In genomic region chr10:79774486-79775279, GRCm38 (mm10) we compare ENCODE assay signal across 21 mouse cellular contexts. TPM values are rescaled to one million over a fixed set of nuclear protein-coding genes. Genes with fewer than 3 reads are reported as not detected.
DNase-seq lines count a peak whose midpoint lies in the region; ATAC-seq and TF ChIP-seq lines count a peak whose summit lies in the region.
"Had no signal": no experiment of that assay in that cellular context is flagged by ENCODE, and none has a peak within 500 bp of the region (broad histone marks: within the 10 kb centered on the region; RNA-seq: fewer than 3 reads in every experiment).

No protein-coding gene starts in this region.

- 55% methylated on average over 5 of the region's 5 CpGs for WGBS in hindbrain, postnatal 0 days
- 66% methylated on average over 5 of the region's 5 CpGs for WGBS in hindbrain, embryonic 11.5 days
- 63% methylated on average over 5 of the region's 5 CpGs for whole genome bisulfite sequencing in lung, postnatal 0 days
- WGBS in limb, embryonic 10.5 days: 77% methylated on average over 5 of the region's 5 CpGs

- peak; percentile 50 for TF ChIP-seq CTCF in hindbrain, postnatal 0 days (IDR thresholded peaks at IDR 0.05; ENCODE audit: low read depth)
- TF ChIP-seq CTCF in lung, postnatal 0 days (IDR thresholded peaks at IDR 0.05): peak; percentile 47
- peak; percentile 25; the same call in 1 of the 2 replicates for TF ChIP-seq CTCF in brain, embryonic 14.5 days (IDR thresholded peaks at IDR 0.05; ENCODE audit: borderline replicate concordance, extremely low read depth, insufficient read depth, insufficient read length)

- peaks cover 14% of the 10 kb centered on the region; the same call in 1 of the 2 replicates for H3K27me3 ChIP-seq in hindbrain, postnatal 0 days (ENCODE audit: insufficient read depth, low read length)
- peaks cover 31% of the 10 kb centered on the region for H3K27me3 ChIP-seq in hindbrain, embryonic 11.5 days (ENCODE audit: control insufficient read depth, insufficient read depth, low read length)
- H3K27me3 ChIP-seq in lung, postnatal 0 days (replicated peaks; ENCODE audit: insufficient read depth, low read length): no peaks in the 10 kb centered on the region
- H3K27me3 ChIP-seq in limb, embryonic 10.5 days (ENCODE audit: low read depth, poor library complexity, severe bottlenecking): peaks cover 49% of the 10 kb centered on the region

- no peak overlapping the region for H3K27ac ChIP-seq in hindbrain, postnatal 0 days
- no peak overlapping the region for H3K27ac ChIP-seq in hindbrain, embryonic 11.5 days (ENCODE audit: low read depth, low read length)
- no peak overlapping the region for H3K27ac ChIP-seq in lung, postnatal 0 days (ENCODE audit: low read length)
- H3K27ac ChIP-seq in limb, embryonic 10.5 days: no peak overlapping the region
- H3K27ac ChIP-seq: forebrain, embryonic 13.5 days; hindbrain, embryonic 14.5 days; limb, embryonic 13.5 days; lung, embryonic 15.5 days had no signal

- no peaks in the 10 kb centered on the region for H3K9me3 ChIP-seq in hindbrain, postnatal 0 days (ENCODE audit: low read length)
- no peaks in the 10 kb centered on the region for H3K9me3 ChIP-seq in hindbrain, embryonic 11.5 days (ENCODE audit: control insufficient read depth, low read length)
- H3K9me3 ChIP-seq in lung, postnatal 0 days (ENCODE audit: low read length): no peaks in the 10 kb centered on the region
- 0 out of 2 replicates have a peak, but pooled peaks cover 4% of the 10 kb centered on the region for H3K9me3 ChIP-seq in limb, embryonic 10.5 days (replicated peaks)
- H3K9me3 ChIP-seq: lung, embryonic 15.5 days had no signal

- no peak overlapping the region for H3K4me2 ChIP-seq in hindbrain, postnatal 0 days (ENCODE audit: low read depth, low read length)
- H3K4me2 ChIP-seq in hindbrain, embryonic 11.5 days (replicated peaks; ENCODE audit: low read depth, low read length): no peak overlapping the region
- H3K4me2 ChIP-seq in lung, postnatal 0 days (replicated peaks; ENCODE audit: low read depth, low read length): no peak overlapping the region
- H3K4me2 ChIP-seq: forebrain, embryonic 13.5 days; hindbrain, embryonic 14.5 days; limb, embryonic 13.5 days; lung, embryonic 15.5 days had no signal

- TF ChIP-seq POLR2A in brain, embryonic 14.5 days (IDR thresholded peaks at IDR 0.05; ENCODE audit: borderline replicate concordance, extremely low read depth, insufficient read depth, insufficient read length, poor library complexity, severe bottlenecking): no peak

- peaks cover 5% of the 10 kb centered on the region; the same call in 1 of the 2 replicates for H3K4me1 ChIP-seq in hindbrain, postnatal 0 days (ENCODE audit: insufficient read depth, low read length)
- peaks cover 7% of the 10 kb centered on the region; the same call in 1 of the 2 replicates for H3K4me1 ChIP-seq in hindbrain, embryonic 11.5 days (replicated peaks; ENCODE audit: control insufficient read depth, insufficient read depth, low read length)
- H3K4me1 ChIP-seq in lung, postnatal 0 days (ENCODE audit: insufficient read depth, low read depth, low read length): 0 out of 2 replicates have a peak, but pooled peaks cover 13% of the 10 kb centered on the region
- peaks cover 30% of the 10 kb centered on the region for H3K4me1 ChIP-seq in limb, embryonic 10.5 days

- no peak for ATAC-seq in hindbrain, postnatal 0 days
- ATAC-seq in hindbrain, embryonic 11.5 days (ENCODE audit: low FRiP score): no peak
- no peak for ATAC-seq in lung, postnatal 0 days
- ATAC-seq: forebrain, embryonic 13.5 days had no signal

- H3K9ac ChIP-seq in hindbrain, postnatal 0 days (replicated peaks; ENCODE audit: low read length): no peak overlapping the region
- no peak overlapping the region for H3K9ac ChIP-seq in hindbrain, embryonic 11.5 days (ENCODE audit: low read depth, low read length)
- H3K9ac ChIP-seq in lung, postnatal 0 days (replicated peaks; ENCODE audit: low read depth): no peak overlapping the region
- H3K9ac ChIP-seq: forebrain, embryonic 13.5 days; hindbrain, embryonic 14.5 days; limb, embryonic 13.5 days; lung, embryonic 15.5 days had no signal

- no peaks in the 10 kb centered on the region for H3K36me3 ChIP-seq in hindbrain, postnatal 0 days (ENCODE audit: insufficient read depth, low read length)
- H3K36me3 ChIP-seq in hindbrain, embryonic 11.5 days (ENCODE audit: control insufficient read depth, insufficient read depth, low read length): no peaks in the 10 kb centered on the region
- H3K36me3 ChIP-seq in lung, postnatal 0 days (ENCODE audit: insufficient read depth, low read length): no peaks in the 10 kb centered on the region
- no peaks in the 10 kb centered on the region for H3K36me3 ChIP-seq in limb, embryonic 10.5 days
- H3K36me3 ChIP-seq: limb, embryonic 13.5 days; lung, embryonic 15.5 days had no signal

- DNase-seq in hindbrain, postnatal 0 days (ENCODE audit: low spot score): no peak
- DNase-seq in hindbrain, embryonic 11.5 days (ENCODE audit: low spot score): no peak
- no peak for DNase-seq in lung, postnatal 0 days (ENCODE audit: low spot score)
- no peak for DNase-seq in lung, postnatal 10 days
- DNase-seq in brain, embryonic 14.5 days (ENCODE audit: low read depth): no peak
- DNase-seq in limb, embryonic 10.5 days (ENCODE audit: low spot score): no peak
- no peak for DNase-seq in urinary bladder, postnatal 14 days (ENCODE audit: low spot score)
- no peak for DNase-seq in layer of hippocampus, adult 9-10 months (ENCODE audit: low spot score)
- DNase-seq: cerebellum, adult 8-10 months; embryo, embryonic 11 days; kidney, adult 18-20 months; thymus, postnatal 4 days had no signal

- no peak overlapping the region for H3K4me3 ChIP-seq in hindbrain, postnatal 0 days (ENCODE audit: low read length)
- H3K4me3 ChIP-seq in hindbrain, embryonic 11.5 days (ENCODE audit: low read depth, low read length): no peak overlapping the region
- H3K4me3 ChIP-seq in lung, postnatal 0 days (ENCODE audit: low read depth, low read length): no peak overlapping the region
- H3K4me3 ChIP-seq in limb, embryonic 10.5 days: no peak overlapping the region
- H3K4me3 ChIP-seq: forebrain, embryonic 13.5 days; limb, embryonic 13.5 days; lung, embryonic 15.5 days had no signal

- no peak for TF ChIP-seq EP300 in lung, postnatal 0 days (IDR thresholded peaks at IDR 0.05)

RNA-seq across cellular contexts. Expression of gene Fstl3, which starts 2.4 kb away (rescaled TPM):
- total RNA-seq in hindbrain, postnatal 0 days (2014; rRNA removed): 2.6 and 3.3 TPM in 2 replicates
- 3.1 and 3.2 TPM in 2 replicates for polyA plus RNA-seq in hindbrain, postnatal 0 days (2015; fragmentation: Nextera tagmentation; extraction: Ambion mirVana)
- 1.5 TPM in 2 replicates for polyA plus RNA-seq in hindbrain, embryonic 11.5 days (2014; fragmentation: Nextera tagmentation; extraction: Ambion mirVana)
- polyA plus RNA-seq in lung, postnatal 0 days (2015; fragmentation: Nextera tagmentation; extraction: Ambion mirVana): 38.6 and 39.9 TPM in 2 replicates
- 1.7 and 2.2 TPM in 2 replicates for polyA plus RNA-seq in brain, embryonic 14.5 days (2012; rRNA removed)
- 1.8 and 2.3 TPM in 2 replicates for polyA plus RNA-seq in limb, embryonic 10.5 days (2016; fragmentation: Nextera tagmentation; extraction: Ambion mirVana)

RNA-seq across cellular contexts. Expression of gene Rnf126, which starts 7.9 kb away (rescaled TPM):
- 112 and 120 TPM in 2 replicates for total RNA-seq in hindbrain, postnatal 0 days (2014; rRNA removed)
- polyA plus RNA-seq in hindbrain, postnatal 0 days (2015; fragmentation: Nextera tagmentation; extraction: Ambion mirVana): 108 and 119 TPM in 2 replicates
- polyA plus RNA-seq in hindbrain, embryonic 11.5 days (2014; fragmentation: Nextera tagmentation; extraction: Ambion mirVana): 79.4 and 80.5 TPM in 2 replicates
- polyA plus RNA-seq in lung, postnatal 0 days (2015; fragmentation: Nextera tagmentation; extraction: Ambion mirVana): 40.5 and 45.9 TPM in 2 replicates
- polyA plus RNA-seq in brain, embryonic 14.5 days (2012; rRNA removed): 157 and 182 TPM in 2 replicates
- polyA plus RNA-seq in limb, embryonic 10.5 days (2016; fragmentation: Nextera tagmentation; extraction: Ambion mirVana): 141 and 151 TPM in 2 replicates

RNA-seq across cellular contexts. Expression of gene Prss57, which starts 16.1 kb away (rescaled TPM):
- 0.54 and 1.8 TPM in 2 replicates for total RNA-seq in hindbrain, postnatal 0 days (2014; rRNA removed)
- 0.13 and 0.33 TPM in 2 replicates for polyA plus RNA-seq in hindbrain, postnatal 0 days (2015; fragmentation: Nextera tagmentation; extraction: Ambion mirVana)
- 0.13 TPM in 1 of 2 replicates, not detected in the other for polyA plus RNA-seq in hindbrain, embryonic 11.5 days (2014; fragmentation: Nextera tagmentation; extraction: Ambion mirVana)
- polyA plus RNA-seq in lung, postnatal 0 days (2015; fragmentation: Nextera tagmentation; extraction: Ambion mirVana): 0.11 and 0.31 TPM in 2 replicates
- 0.05 and 0.14 TPM in 2 replicates for polyA plus RNA-seq in brain, embryonic 14.5 days (2012; rRNA removed)
- 0.19 TPM in 1 of 2 replicates, not detected in the other for polyA plus RNA-seq in limb, embryonic 10.5 days (2016; fragmentation: Nextera tagmentation; extraction: Ambion mirVana)
- polyA plus RNA-seq: heart, postnatal 0 days; neural tube, embryonic 14.5 days had no signal

RNA-seq across cellular contexts. Expression of gene Palm, which starts 18.7 kb away (rescaled TPM):
- 156 and 157 TPM in 2 replicates for total RNA-seq in hindbrain, postnatal 0 days (2014; rRNA removed)
- polyA plus RNA-seq in hindbrain, postnatal 0 days (2015; fragmentation: Nextera tagmentation; extraction: Ambion mirVana): 221 and 242 TPM in 2 replicates
- 129 and 132 TPM in 2 replicates for polyA plus RNA-seq in hindbrain, embryonic 11.5 days (2014; fragmentation: Nextera tagmentation; extraction: Ambion mirVana)
- polyA plus RNA-seq in lung, postnatal 0 days (2015; fragmentation: Nextera tagmentation; extraction: Ambion mirVana): 29.6 and 30.8 TPM in 2 replicates
- polyA plus RNA-seq in brain, embryonic 14.5 days (2012; rRNA removed): 157 and 219 TPM in 2 replicates
- polyA plus RNA-seq in limb, embryonic 10.5 days (2016; fragmentation: Nextera tagmentation; extraction: Ambion mirVana): 121 and 126 TPM in 2 replicates

RNA-seq across cellular contexts. Expression of gene Fgf22, which starts 19.8 kb away (rescaled TPM):
- 1.3 and 2.2 TPM in 2 replicates for total RNA-seq in hindbrain, postnatal 0 days (2014; rRNA removed)
- polyA plus RNA-seq in hindbrain, postnatal 0 days (2015; fragmentation: Nextera tagmentation; extraction: Ambion mirVana): 3.8 and 5.1 TPM in 2 replicates
- 0.18 and 0.48 TPM in 2 replicates for polyA plus RNA-seq in hindbrain, embryonic 11.5 days (2014; fragmentation: Nextera tagmentation; extraction: Ambion mirVana)
- polyA plus RNA-seq in lung, postnatal 0 days (2015; fragmentation: Nextera tagmentation; extraction: Ambion mirVana): 0.18 TPM in 1 of 2 replicates, not detected in the other
- polyA plus RNA-seq in brain, embryonic 14.5 days (2012; rRNA removed): 0.28 and 0.74 TPM in 2 replicates
- polyA plus RNA-seq in limb, embryonic 10.5 days (2016; fragmentation: Nextera tagmentation; extraction: Ambion mirVana): 0.28 and 0.65 TPM in 2 replicates
- total RNA-seq: granulocyte monocyte progenitor cell, adult 5-6 weeks; megakaryocyte-erythroid progenitor cell, adult 5-6 weeks had no signal
- polyA plus RNA-seq: large intestine, adult 2 months had no signal
